Mouse (Mus musculus): ENCODE measurements around the gene Acsl4. TPM values are rescaled to one million over a fixed set of nuclear protein-coding genes. Genes with fewer than 3 reads are reported as not detected.

Acsl4 gene
- polyA plus RNA-seq, 1 experiment: 30.5 TPM

DNA sequence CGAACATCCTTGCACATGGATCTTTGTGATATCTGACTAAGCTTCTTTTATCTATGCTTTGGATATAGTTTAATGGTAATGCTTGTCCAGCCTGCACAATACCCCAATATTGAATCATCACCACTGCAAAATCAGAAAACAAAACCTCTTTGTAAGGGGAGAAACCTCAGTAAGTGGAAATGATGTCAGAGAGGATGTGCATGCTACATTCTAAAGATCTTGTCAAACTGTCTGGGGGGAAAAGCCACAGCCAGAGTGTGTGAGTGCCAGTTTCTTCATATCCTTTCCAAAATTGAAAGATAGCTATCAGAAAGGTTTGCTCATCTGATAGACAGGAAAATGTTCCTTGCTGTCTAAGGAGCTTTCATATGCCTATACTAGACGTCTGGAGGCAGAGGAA, 8.3 kb upstream of the Acsl4 start:
- H3ac ChIP-seq (ENCODE audit: control insufficient read depth, insufficient read length): no peak overlapping the region
- H3K4me2 ChIP-seq (ENCODE audit: low read depth): peak overlapping the region; percentile 42

DNA sequence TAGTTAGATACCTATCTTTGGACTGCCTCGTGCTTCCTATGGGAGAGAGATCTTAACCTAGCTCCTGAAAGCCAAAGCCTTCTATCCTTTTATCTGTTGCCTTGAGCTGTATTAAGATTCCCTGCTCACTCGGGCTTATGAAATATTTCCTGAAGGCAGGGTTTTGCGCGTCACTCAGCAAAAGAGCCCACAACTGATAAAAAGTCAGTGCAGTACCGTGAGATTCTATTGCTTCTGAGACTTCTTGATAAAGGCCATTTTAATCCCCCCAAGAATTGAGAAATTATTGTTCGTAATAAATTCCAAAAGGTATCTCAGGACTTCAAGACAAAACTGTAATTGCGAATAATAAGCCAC, 552 bp upstream of the Acsl4 start:
- Histone ChIP-seq H3ac (ENCODE audit: control insufficient read depth, insufficient read length) (peak overlapping the region; percentile 71), H3K79me2 (ENCODE audit: control insufficient read depth, insufficient read depth) (peaks cover 42% of the 10 kb centered on the region), H3K27me3 (ENCODE audit: control insufficient read depth, insufficient read depth, insufficient read length) (no peaks in the 10 kb centered on the region), H3K36me3 (ENCODE audit: control insufficient read depth, insufficient read depth) (peaks cover 8% of the 10 kb centered on the region), H3K4me3 (peak overlapping the region; percentile 83), H3K4me2 (ENCODE audit: low read depth) (peak overlapping the region; percentile 82)
- TF ChIP-seq TCF12 (IDR thresholded peaks at IDR 0.05; ENCODE audit: insufficient read depth, poor library complexity, severe bottlenecking): no peak
- TF ChIP-seq CEBPB (IDR thresholded peaks at IDR 0.05; ENCODE audit: insufficient read depth, poor library complexity, severe bottlenecking): no peak
- TF ChIP-seq USF1 (IDR thresholded peaks at IDR 0.05; ENCODE audit: low read depth): no peak
- TF ChIP-seq REST (IDR thresholded peaks at IDR 0.05; ENCODE audit: insufficient read depth, insufficient read length): no peak
- TF ChIP-seq MYOG (IDR thresholded peaks at IDR 0.05; ENCODE audit: control insufficient read depth in 1 of 3, insufficient read depth in 1 of 3, insufficient read length in 2 of 3, low read depth in 2 of 3): no peak
- no peak for TF ChIP-seq MAX (IDR thresholded peaks at IDR 0.05; ENCODE audit: low read depth)
- no peak for TF ChIP-seq POLR2A (IDR thresholded peaks at IDR 0.05; ENCODE audit: insufficient read length, low read depth)
- no peak for TF ChIP-seq POLR2AphosphoS2 (IDR thresholded peaks at IDR 0.05; ENCODE audit: insufficient read length, low read depth)
- no peak for TF ChIP-seq TCF3 (IDR thresholded peaks at IDR 0.05; ENCODE audit: insufficient read length, low read depth)
- TF ChIP-seq SRF (IDR thresholded peaks at IDR 0.05; ENCODE audit: control insufficient read depth, insufficient read length, low read depth): no peak
- no peak for TF ChIP-seq MYOD1 (IDR thresholded peaks at IDR 0.05; ENCODE audit: control insufficient read depth in 1 of 3, insufficient read length in 2 of 3, low read depth in 2 of 3)
- TF ChIP-seq E2F4 (IDR thresholded peaks at IDR 0.05; ENCODE audit: insufficient read depth): no peak

More for the DNA sequence above, 8.3 kb upstream of the Acsl4 start:
- H3K4me3 ChIP-seq: no peak overlapping the region
- no peaks in the 10 kb centered on the region for H3K27me3 ChIP-seq (ENCODE audit: control insufficient read depth, insufficient read depth, insufficient read length)
- no peaks in the 10 kb centered on the region for H3K36me3 ChIP-seq (ENCODE audit: control insufficient read depth, insufficient read depth)
- TF ChIP-seq POLR2A (IDR thresholded peaks at IDR 0.05; ENCODE audit: insufficient read length, low read depth) (no peak), CEBPB (IDR thresholded peaks at IDR 0.05; ENCODE audit: insufficient read depth, poor library complexity, severe bottlenecking) (no peak), E2F4 (IDR thresholded peaks at IDR 0.05; ENCODE audit: insufficient read depth) (no peak), TCF3 (IDR thresholded peaks at IDR 0.05; ENCODE audit: insufficient read length, low read depth) (no peak), POLR2AphosphoS2 (IDR thresholded peaks at IDR 0.05; ENCODE audit: insufficient read length, low read depth) (no peak), MYOD1 (IDR thresholded peaks at IDR 0.05; ENCODE audit: control insufficient read depth in 1 of 3, insufficient read length in 2 of 3, low read depth in 2 of 3) (no peak), SRF (IDR thresholded peaks at IDR 0.05; ENCODE audit: control insufficient read depth, insufficient read length, low read depth) (no peak), MYOG (IDR thresholded peaks at IDR 0.05; ENCODE audit: control insufficient read depth in 1 of 3, insufficient read depth in 1 of 3, insufficient read length in 2 of 3, low read depth in 2 of 3) (no peak), REST (IDR thresholded peaks at IDR 0.05; ENCODE audit: insufficient read depth, insufficient read length) (no peak), TCF12 (IDR thresholded peaks at IDR 0.05; ENCODE audit: insufficient read depth, poor library complexity, severe bottlenecking) (no peak), MAX (IDR thresholded peaks at IDR 0.05; ENCODE audit: low read depth) (no peak), USF1 (IDR thresholded peaks at IDR 0.05; ENCODE audit: low read depth) (no peak)
- H3K79me2 ChIP-seq (ENCODE audit: control insufficient read depth, insufficient read depth): no peaks in the 10 kb centered on the region

DNA sequence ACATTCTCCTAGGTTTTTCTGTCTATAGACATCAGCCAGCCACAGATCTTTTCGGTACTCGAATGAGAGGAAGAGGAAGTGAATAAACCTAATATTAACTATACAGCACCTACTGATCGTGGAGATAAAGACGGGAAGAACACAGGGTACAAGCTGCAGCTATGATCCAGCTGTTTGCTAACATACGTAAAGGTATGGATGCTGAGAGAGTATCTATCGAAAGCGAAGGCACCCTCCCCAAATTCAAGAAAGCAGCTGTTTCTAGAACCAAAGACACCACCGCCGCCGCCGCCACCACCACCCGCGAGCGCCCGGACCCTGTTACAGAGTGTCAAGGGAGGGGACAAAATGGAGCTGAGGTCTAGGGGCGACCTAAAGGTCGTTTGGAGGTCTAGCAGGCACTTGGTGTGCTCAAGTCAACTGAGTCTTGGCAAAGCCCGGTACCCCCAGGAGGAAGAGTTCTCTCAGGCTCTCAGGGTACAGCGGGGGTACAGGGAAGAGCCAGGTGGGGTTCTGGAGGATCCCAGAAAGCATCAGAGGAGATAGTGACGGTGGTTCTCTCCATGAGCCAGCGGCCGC, 665 bp downstream of the Acsl4 start:
- peaks cover 54% of the 10 kb centered on the region for H3K79me2 ChIP-seq (ENCODE audit: control insufficient read depth, insufficient read depth)
- H3K27me3 ChIP-seq (ENCODE audit: control insufficient read depth, insufficient read depth, insufficient read length): no peaks in the 10 kb centered on the region
- peaks cover 9% of the 10 kb centered on the region for H3K36me3 ChIP-seq (ENCODE audit: control insufficient read depth, insufficient read depth)
- H3ac ChIP-seq (ENCODE audit: control insufficient read depth, insufficient read length): peak overlapping the region; percentile 71
- H3K4me2 ChIP-seq (ENCODE audit: low read depth): peak overlapping the region; percentile 74
- peak overlapping the region; percentile 83 for H3K4me3 ChIP-seq
- TF ChIP-seq REST (IDR thresholded peaks at IDR 0.05; ENCODE audit: insufficient read depth, insufficient read length): no peak
- no peak for TF ChIP-seq POLR2A (IDR thresholded peaks at IDR 0.05; ENCODE audit: insufficient read length, low read depth)
- no peak for TF ChIP-seq SRF (IDR thresholded peaks at IDR 0.05; ENCODE audit: control insufficient read depth, insufficient read length, low read depth)
- no peak for TF ChIP-seq MYOD1 (IDR thresholded peaks at IDR 0.05; ENCODE audit: control insufficient read depth in 1 of 3, insufficient read length in 2 of 3, low read depth in 2 of 3)

DNA sequence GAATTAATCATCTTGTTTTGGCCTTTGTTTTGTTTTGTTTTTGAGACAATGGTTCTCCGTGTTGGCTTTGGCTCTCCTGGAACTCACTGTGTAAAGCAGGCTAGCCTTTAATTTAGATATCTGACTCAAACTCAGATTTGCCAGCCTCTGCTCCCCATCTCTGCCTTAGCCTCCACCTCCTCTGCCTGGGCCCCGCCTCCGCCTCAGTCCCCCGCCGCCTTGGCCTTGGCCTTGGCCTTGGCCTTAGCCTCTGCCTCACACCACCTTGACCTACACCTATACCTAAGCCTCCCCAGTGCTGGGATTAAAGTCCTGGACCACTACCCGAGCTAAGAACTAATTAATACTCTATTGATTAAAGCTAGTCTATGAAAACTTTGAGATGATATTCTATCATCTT, 2.2 kb downstream of the Acsl4 start:
- H3ac ChIP-seq (ENCODE audit: control insufficient read depth, insufficient read length): no peak overlapping the region
- peak overlapping the region; percentile 83 for H3K4me3 ChIP-seq
- H3K79me2 ChIP-seq (ENCODE audit: control insufficient read depth, insufficient read depth): peaks cover 69% of the 10 kb centered on the region
- H3K36me3 ChIP-seq (ENCODE audit: control insufficient read depth, insufficient read depth): peaks cover 9% of the 10 kb centered on the region
- TF ChIP-seq MYOG (IDR thresholded peaks at IDR 0.05; ENCODE audit: control insufficient read depth in 1 of 3, insufficient read depth in 1 of 3, insufficient read length in 2 of 3, low read depth in 2 of 3): no peak
- H3K4me2 ChIP-seq (ENCODE audit: low read depth): peak overlapping the region; percentile 74
- no peaks in the 10 kb centered on the region for H3K27me3 ChIP-seq (ENCODE audit: control insufficient read depth, insufficient read depth, insufficient read length)

DNA sequence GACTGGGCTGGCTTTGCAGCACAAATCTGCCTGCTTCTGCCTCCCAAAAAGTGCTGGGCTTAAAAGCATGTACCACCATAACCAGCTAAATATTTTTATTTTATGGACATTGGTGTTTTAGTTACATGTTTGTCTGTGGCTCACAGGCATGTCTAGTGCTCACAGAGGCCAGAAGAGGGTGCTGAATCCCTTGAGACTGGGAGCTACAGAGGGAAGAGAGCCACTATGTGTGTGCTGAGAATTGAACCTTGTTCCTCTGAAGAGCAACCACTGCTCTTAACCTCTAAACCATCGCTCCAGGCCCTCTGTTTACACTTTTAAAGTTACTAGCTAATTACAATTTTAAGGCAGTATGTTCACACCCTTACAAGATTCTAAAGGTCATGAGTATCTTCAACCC, 2.7 kb downstream of the Acsl4 start:
- TF ChIP-seq TCF3 (IDR thresholded peaks at IDR 0.05; ENCODE audit: insufficient read length, low read depth) (no peak), MAX (IDR thresholded peaks at IDR 0.05; ENCODE audit: low read depth) (no peak), E2F4 (IDR thresholded peaks at IDR 0.05; ENCODE audit: insufficient read depth) (no peak), SRF (IDR thresholded peaks at IDR 0.05; ENCODE audit: control insufficient read depth, insufficient read length, low read depth) (no peak), CEBPB (IDR thresholded peaks at IDR 0.05; ENCODE audit: insufficient read depth, poor library complexity, severe bottlenecking) (no peak)
- peak overlapping the region; percentile 83 for H3K4me3 ChIP-seq
- no peak overlapping the region for H3ac ChIP-seq (ENCODE audit: control insufficient read depth, insufficient read length)
- H3K27me3 ChIP-seq (ENCODE audit: control insufficient read depth, insufficient read depth, insufficient read length): no peaks in the 10 kb centered on the region
- H3K36me3 ChIP-seq (ENCODE audit: control insufficient read depth, insufficient read depth): peaks cover 9% of the 10 kb centered on the region
- peak overlapping the region; percentile 74 for H3K4me2 ChIP-seq (ENCODE audit: low read depth)
- peaks cover 74% of the 10 kb centered on the region for H3K79me2 ChIP-seq (ENCODE audit: control insufficient read depth, insufficient read depth)
